Mouse (Mus musculus) MEL (cell line): Measurements from ENCODE around the gene Gm49394. TPM values are rescaled to one million over a fixed set of nuclear protein-coding genes. Genes with fewer than 3 reads are reported as not detected.

ENCODE experiments used
- DNase-seq: peaks from one replicate; pipeline ENCODE4 v3.0.0; 2011; ENCODE audit warnings: low read depth, low spot score
- H3K27ac ChIP-seq: 2 replicates; pipeline ENCODE4 v1.5.1; 2012; ENCODE audit warnings: low read depth, mild to moderate bottlenecking, control low read depth, low read length, moderate library complexity; ENCODE audit not compliant: control insufficient read depth
- H3K27me3 ChIP-seq, 2 experiments: fragments of 150-350 bp in 1 of 2; sonication (generic) in 1 of 2; 2 replicates each; pipeline ENCODE4 v1.6.1; 2012; ENCODE audit warnings: low read length in 2 of 2, mild to moderate bottlenecking in 2 of 2, improper control_type of control experiment in 1 of 2, moderate library complexity in 1 of 2; ENCODE audit not compliant: insufficient read depth in 2 of 2, control insufficient read depth in 1 of 2
- H3K36me3 ChIP-seq, 2 experiments: 2 replicates each; pipeline ENCODE4 v1.6.1; 2012 to 2014; ENCODE audit warnings: low read length in 2 of 2, improper control_type of control experiment in 1 of 2, inconsistent platforms in 1 of 2, mild to moderate bottlenecking in 1 of 2; ENCODE audit not compliant: insufficient read depth in 2 of 2, control insufficient read depth in 1 of 2
- H3K4me1 ChIP-seq, 2 experiments: fragments of 150-350 bp in 1 of 2; sonication (generic) in 1 of 2; 2 replicates each; pipeline ENCODE4 v1.6.1; 2012; ENCODE audit warnings: low read length in 2 of 2, improper control_type of control experiment in 1 of 2, mild to moderate bottlenecking in 1 of 2; ENCODE audit not compliant: insufficient read depth in 2 of 2, control insufficient read depth in 1 of 2
- H3K4me3 ChIP-seq, 2 experiments: fragments of 150-350 bp in 1 of 2; sonication (generic) in 1 of 2; 2 replicates each; pipeline ENCODE4 v1.5.1; 2012; ENCODE audit warnings: low read depth in 2 of 2, low read length in 2 of 2, mild to moderate bottlenecking in 2 of 2, moderate library complexity in 2 of 2, control low read depth in 1 of 2, improper control_type of control experiment in 1 of 2; ENCODE audit not compliant: control insufficient read depth in 1 of 2, insufficient read depth in 1 of 2
- H3K79me2 ChIP-seq: 2 replicates; pipeline ENCODE4 v1.6.1; 2012; ENCODE audit warnings: mild to moderate bottlenecking, low read length, moderate library complexity; ENCODE audit not compliant: control insufficient read depth, poor library complexity, insufficient read depth
- H3K9ac ChIP-seq: 2 replicates; pipeline ENCODE4 v1.6.1; 2012; ENCODE audit warnings: low read depth, mild to moderate bottlenecking, control low read depth, low read length, moderate library complexity; ENCODE audit not compliant: control insufficient read depth, poor library complexity, severe bottlenecking
- H3K9me3 ChIP-seq: fragments of 150-350 bp; sonication (generic); replicated peaks from 2 replicates; pipeline ENCODE4 v1.6.1; 2012; ENCODE audit warnings: mild to moderate bottlenecking, low read length, improper control_type of control experiment, moderate library complexity; ENCODE audit not compliant: insufficient read depth
- CHD1 ChIP-seq: IDR thresholded peaks from 2 replicates; pipeline ENCODE4 v1.6.1; 2012; ENCODE audit warnings: low read depth, mild to moderate bottlenecking, inconsistent platforms, low read length, improper control_type of control experiment
- CHD2 ChIP-seq: IDR thresholded peaks from 2 replicates; pipeline ENCODE4 v1.6.1; 2011; ENCODE audit warnings: low read length, improper control_type of control experiment
- CTCF ChIP-seq, 3 experiments: IDR thresholded peaks in 2 of 3; conservative IDR thresholded peaks in 1 of 3; 2 replicates each; pipeline ENCODE4 v1.5.1; 2011 to 2012; ENCODE audit warnings: low read length in 3 of 3, low read depth in 2 of 3, mild to moderate bottlenecking in 2 of 3, improper control_type of control experiment in 1 of 3, inconsistent platforms in 1 of 3, mixed read lengths in 1 of 3, moderate library complexity in 1 of 3; ENCODE audit not compliant: control insufficient read depth in 1 of 3, insufficient read depth in 1 of 3, poor library complexity in 1 of 3, severe bottlenecking in 1 of 3
- E2F4 ChIP-seq: IDR thresholded peaks from 2 replicates; pipeline ENCODE4 v1.6.1; 2011; ENCODE audit warnings: low read depth, low read length, improper control_type of control experiment, borderline replicate concordance
- ELF1 ChIP-seq: IDR thresholded peaks from 2 replicates; pipeline ENCODE4 v1.6.1; 2014; ENCODE audit warnings: low read depth, mild to moderate bottlenecking, inconsistent platforms, low read length, improper control_type of control experiment, moderate library complexity
- EP300 ChIP-seq, 2 experiments: IDR thresholded peaks; 2 replicates each; pipeline ENCODE4 v1.6.1; 2011; ENCODE audit warnings: improper control_type of control experiment in 2 of 2, low read length in 2 of 2, low read depth in 1 of 2, mild to moderate bottlenecking in 1 of 2
- GABPA ChIP-seq: IDR thresholded peaks from 2 replicates; pipeline ENCODE4 v1.6.1; 2012; ENCODE audit warnings: low read depth, mild to moderate bottlenecking, inconsistent platforms, low read length, improper control_type of control experiment, moderate library complexity
- KAT2A ChIP-seq: conservative IDR thresholded peaks from 2 replicates; pipeline ENCODE4 v1.6.1; 2012; ENCODE audit warnings: low read depth, low read length, improper control_type of control experiment, inconsistent platforms
- MAFK ChIP-seq: IDR thresholded peaks from 2 replicates; pipeline ENCODE4 v1.6.1; 2011; ENCODE audit warnings: low read depth, mild to moderate bottlenecking, low read length, improper control_type of control experiment, borderline replicate concordance
- MAX ChIP-seq: IDR thresholded peaks from 2 replicates; pipeline ENCODE4 v1.6.1; 2011; ENCODE audit warnings: low read length, improper control_type of control experiment
- MAZ ChIP-seq: IDR thresholded peaks from 2 replicates; pipeline ENCODE4 v1.6.1; 2012; ENCODE audit warnings: low read depth, mild to moderate bottlenecking, inconsistent platforms, low read length, improper control_type of control experiment
- MXI1 ChIP-seq: IDR thresholded peaks from 2 replicates; pipeline ENCODE4 v1.6.1; 2011; ENCODE audit warnings: mild to moderate bottlenecking, low read depth, low read length, improper control_type of control experiment
- MYB ChIP-seq: IDR thresholded peaks from 2 replicates; pipeline ENCODE4 v1.6.1; 2011; ENCODE audit warnings: mild to moderate bottlenecking, low read depth, low read length, improper control_type of control experiment
- MYC ChIP-seq: IDR thresholded peaks from 2 replicates; pipeline ENCODE4 v1.6.1; 2011; ENCODE audit warnings: low read depth, mild to moderate bottlenecking, low read length, improper control_type of control experiment, moderate library complexity
- POLR2A ChIP-seq, 2 experiments: IDR thresholded peaks; 2 replicates each; pipeline ENCODE4 v1.6.1; 2011 to 2012; ENCODE audit warnings: low read length in 2 of 2, mild to moderate bottlenecking in 2 of 2, control low read depth in 1 of 2, improper control_type of control experiment in 1 of 2, low read depth in 1 of 2, moderate library complexity in 1 of 2; ENCODE audit not compliant: control insufficient read depth in 1 of 2, insufficient read depth in 1 of 2, poor library complexity in 1 of 2
- POLR2AphosphoS2 ChIP-seq: IDR thresholded peaks from 2 replicates; pipeline ENCODE4 v1.6.1; 2011; ENCODE audit warnings: low read length, improper control_type of control experiment
- POLR2AphosphoS5 ChIP-seq: IDR thresholded peaks from 2 replicates; pipeline ENCODE4 v1.6.1; 2012; ENCODE audit warnings: low read depth, borderline replicate concordance, mild to moderate bottlenecking, inconsistent platforms, low read length, moderate library complexity, mixed read lengths
- RAD21 ChIP-seq: IDR thresholded peaks from 2 replicates; pipeline ENCODE4 v1.6.1; 2011; ENCODE audit warnings: mild to moderate bottlenecking, low read depth, low read length, improper control_type of control experiment
- RCOR1 ChIP-seq: IDR thresholded peaks from 2 replicates; pipeline ENCODE4 v1.6.1; 2012; ENCODE audit warnings: low read depth, mild to moderate bottlenecking, inconsistent platforms, low read length, improper control_type of control experiment
- SMC3 ChIP-seq: IDR thresholded peaks from 2 replicates; pipeline ENCODE4 v1.6.1; 2011; ENCODE audit warnings: low read depth, low read length, improper control_type of control experiment
- TBP ChIP-seq: IDR thresholded peaks from 2 replicates; pipeline ENCODE4 v1.8.0; 2011; ENCODE audit warnings: low read depth, low read length, improper control_type of control experiment
- UBTF ChIP-seq: IDR thresholded peaks from 2 replicates; pipeline ENCODE4 v1.6.1; 2012; ENCODE audit warnings: low read depth, mild to moderate bottlenecking, inconsistent platforms, low read length, improper control_type of control experiment, moderate library complexity, borderline replicate concordance; ENCODE audit not compliant: insufficient read depth
- USF2 ChIP-seq, 2 experiments: IDR thresholded peaks; 2 replicates each; pipeline ENCODE4 v1.6.1; 2011 to 2012; ENCODE audit warnings: improper control_type of control experiment in 2 of 2, low read length in 2 of 2, borderline replicate concordance in 1 of 2, inconsistent platforms in 1 of 2, low read depth in 1 of 2, mild to moderate bottlenecking in 1 of 2; ENCODE audit not compliant: insufficient read depth in 1 of 2
- ZC3H11A ChIP-seq: IDR thresholded peaks from 2 replicates; pipeline ENCODE4 v1.6.1; 2012; ENCODE audit warnings: low read depth, mild to moderate bottlenecking, inconsistent platforms, low read length, improper control_type of control experiment
- ZKSCAN1 ChIP-seq: IDR thresholded peaks from 2 replicates; pipeline ENCODE4 v1.6.1; 2012; ENCODE audit warnings: low read depth, mild to moderate bottlenecking, inconsistent platforms, low read length, improper control_type of control experiment, moderate library complexity
- ZMIZ1 ChIP-seq: IDR thresholded peaks from 2 replicates; pipeline ENCODE4 v1.6.1; 2012; ENCODE audit warnings: low read depth, mild to moderate bottlenecking, inconsistent platforms, low read length, improper control_type of control experiment, moderate library complexity
- ZNF384 ChIP-seq: IDR thresholded peaks from 2 replicates; pipeline ENCODE4 v1.6.1; 2012; ENCODE audit warnings: low read depth, mild to moderate bottlenecking, inconsistent platforms, low read length, improper control_type of control experiment
- polyA plus RNA-seq, 2 experiments: library from polyadenylated mRNA; stranded (reverse) in 1 of 2; unstranded in 1 of 2; fragments of >175 nt in 1 of 2; fragments of >200 nt in 1 of 2; gene quantifications; 2 replicates each; pipeline versions ENCODE4 v1.2.1 to v1.2.4; 2012; ENCODE audit warnings: low replicate concordance in 2 of 2, low read depth in 1 of 2; ENCODE audit not compliant: insufficient read length in 2 of 2, insufficient read depth in 1 of 2, missing spikeins in 1 of 2
- total RNA-seq: library from RNA; depleted of rRNA; stranded (reverse); fragments of 300-350 nt; gene quantifications from 2 replicates; pipeline ENCODE4 v1.2.3, GENCODE M21; 2012

Gene Gm49394
- total and polyA plus RNA-seq, 3 experiments = not detected

DNA sequence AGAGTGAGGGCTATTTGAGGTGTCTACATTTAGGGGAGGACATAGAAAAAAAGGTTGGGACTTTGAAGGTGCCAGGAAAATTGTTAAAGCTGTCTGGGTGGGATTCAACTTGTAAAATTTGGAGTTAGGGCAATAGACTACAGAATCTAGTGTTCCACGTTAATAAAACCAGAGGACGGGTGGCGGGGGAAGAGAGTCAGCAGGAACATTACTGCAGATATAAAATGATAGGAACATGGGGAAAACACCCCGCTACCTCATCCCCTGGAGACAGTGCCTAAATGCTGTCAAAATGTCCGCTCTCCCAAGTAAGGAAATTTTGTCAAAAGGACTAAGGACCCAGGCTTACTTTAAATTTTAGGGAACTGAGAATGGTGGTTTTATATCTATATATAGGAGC, 6.6 kb downstream of the Gm49394 start:
- Histone ChIP-seq H3K36me3 (no peaks in the 10 kb centered on the region), H3K4me1 (no peaks in the 10 kb centered on the region), H3K4me3 (no peak overlapping the region), H3K9ac (no peak overlapping the region), H3K27me3 (no peaks in the 10 kb centered on the region), H3K9me3 (no peaks in the 10 kb centered on the region), H3K79me2 (no peaks in the 10 kb centered on the region), H3K27ac (no peak overlapping the region)
- no peak for DNase-seq
- TF ChIP-seq ZC3H11A = no peak
- TF ChIP-seq RCOR1 = no peak
- TF ChIP-seq UBTF = no peak
- TF ChIP-seq RAD21 = no peak
- TF ChIP-seq MYB = no peak
- no peak for TF ChIP-seq MYC
- no peak for TF ChIP-seq EP300 (IDR thresholded peaks at IDR 0.05; ENCODE audit: low read depth in 1 of 2, low read length in 2 of 2)
- no peak for TF ChIP-seq ZMIZ1
- TF ChIP-seq CHD1 = no peak
- no peak for TF ChIP-seq E2F4
- TF ChIP-seq SMC3 = no peak
- no peak for TF ChIP-seq POLR2AphosphoS2
- no peak for TF ChIP-seq MAFK
- TF ChIP-seq ZKSCAN1 = no peak
- no peak for TF ChIP-seq TBP
- TF ChIP-seq MAZ = no peak
- TF ChIP-seq ZNF384 = no peak
- no peak for TF ChIP-seq POLR2AphosphoS5

DNA sequence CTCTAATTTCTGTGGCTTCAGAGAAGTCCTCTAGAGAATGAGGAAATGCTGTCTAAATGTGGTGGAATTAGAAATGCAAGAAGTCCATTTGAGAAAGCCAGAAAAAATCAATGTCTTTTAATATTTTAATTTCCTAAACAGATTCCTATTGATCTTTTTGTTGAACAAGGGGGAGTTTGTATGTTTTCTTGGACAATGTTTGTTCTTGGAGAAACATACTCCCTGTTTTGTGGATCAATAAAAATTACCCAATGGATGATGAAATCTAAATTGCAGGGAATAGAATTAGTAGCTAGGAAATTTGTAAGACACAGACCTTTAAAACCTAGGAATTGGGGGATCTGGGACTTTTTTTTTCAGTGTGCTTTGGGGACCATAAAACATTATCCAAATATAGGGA, 7.9 kb downstream of the Gm49394 start:
- Histone ChIP-seq H3K4me3 (no peak overlapping the region), H3K27me3 (no peaks in the 10 kb centered on the region), H3K4me1 (no peaks in the 10 kb centered on the region), H3K9me3 (no peaks in the 10 kb centered on the region), H3K79me2 (no peaks in the 10 kb centered on the region), H3K27ac (no peak overlapping the region), H3K9ac (no peak overlapping the region), H3K36me3 (no peaks in the 10 kb centered on the region)
- no peak for TF ChIP-seq MAFK
- no peak for TF ChIP-seq SMC3
- no peak for TF ChIP-seq EP300 (IDR thresholded peaks at IDR 0.05; ENCODE audit: low read depth in 1 of 2, low read length in 2 of 2)
- TF ChIP-seq ZC3H11A = no peak
- no peak for TF ChIP-seq RCOR1
- no peak for TF ChIP-seq CHD2
- no peak for TF ChIP-seq GABPA
- no peak for TF ChIP-seq RAD21
- no peak for TF ChIP-seq ZMIZ1
- TF ChIP-seq CTCF (IDR thresholded peaks at IDR 0.05 in 2 of 3, conservative IDR thresholded peaks at IDR 0.05 in 1 of 3; ENCODE audit: control insufficient read depth in 1 of 3, insufficient read depth in 1 of 3, low read depth in 2 of 3, low read length in 3 of 3, poor library complexity in 1 of 3, severe bottlenecking in 1 of 3) = no peak
- TF ChIP-seq KAT2A = no peak
- TF ChIP-seq MAX = no peak
- TF ChIP-seq ELF1 = no peak
- no peak for TF ChIP-seq MXI1
- no peak for TF ChIP-seq POLR2A (IDR thresholded peaks at IDR 0.05; ENCODE audit: control insufficient read depth in 1 of 2, insufficient read depth in 1 of 2, low read depth in 1 of 2, low read length in 2 of 2, poor library complexity in 1 of 2)
- no peak for TF ChIP-seq E2F4
- no peak for TF ChIP-seq CHD1
- TF ChIP-seq USF2 (IDR thresholded peaks at IDR 0.05; ENCODE audit: borderline replicate concordance in 1 of 2, insufficient read depth in 1 of 2, low read depth in 1 of 2, low read length in 2 of 2) = no peak
- DNase-seq = no peak
